Mouse (Mus musculus): ENCODE data around the gene Tmem158.
A peak's percentile ranks its signal among the peaks of the same experiment; 100 is the strongest.

The Tmem158 gene

DNA sequence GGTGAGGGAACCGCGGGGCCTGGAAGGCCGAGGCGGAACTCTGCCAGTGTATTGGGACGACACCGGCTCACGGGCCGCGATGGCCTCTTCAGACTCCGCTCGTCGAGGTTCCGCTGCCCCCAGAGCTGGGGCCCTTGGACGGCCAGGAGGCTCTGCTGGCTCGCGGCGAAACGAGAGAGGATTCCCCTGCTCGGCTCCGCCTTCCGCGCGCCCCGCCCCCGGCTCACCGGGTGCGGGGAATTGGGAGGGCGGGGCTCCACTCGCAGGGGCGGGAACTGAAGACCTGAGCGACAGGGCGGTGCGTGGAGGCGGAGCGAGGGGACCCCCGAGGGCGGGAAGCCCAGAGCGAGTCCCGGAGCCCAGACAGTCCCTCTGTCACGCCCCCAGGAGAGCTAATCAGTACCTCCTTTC is at the start of gene Tmem158:
Tmem158 (minus strand) TSS at position 154 of the 411 bp plus-strand sequence.
- DNase-seq: peak; percentile 84 to 90

GRCm38 (mm10) chr9:123309685-123310365 is 49.3 kb upstream of the Tmem158 start:
- DNase-seq: no peak

GRCm38 (mm10) chr9:123309073-123309472 is 48.5 kb upstream of the Tmem158 start:
- no peak for DNase-seq

- DNase-seq: no peak
Observed at GRCm38 (mm10) chr9:123304917-123305316, 44.4 kb upstream of the Tmem158 start.

- no peak for DNase-seq
Observed at GRCm38 (mm10) chr9:123303952-123304351, 43.4 kb upstream of the Tmem158 start.

DNA sequence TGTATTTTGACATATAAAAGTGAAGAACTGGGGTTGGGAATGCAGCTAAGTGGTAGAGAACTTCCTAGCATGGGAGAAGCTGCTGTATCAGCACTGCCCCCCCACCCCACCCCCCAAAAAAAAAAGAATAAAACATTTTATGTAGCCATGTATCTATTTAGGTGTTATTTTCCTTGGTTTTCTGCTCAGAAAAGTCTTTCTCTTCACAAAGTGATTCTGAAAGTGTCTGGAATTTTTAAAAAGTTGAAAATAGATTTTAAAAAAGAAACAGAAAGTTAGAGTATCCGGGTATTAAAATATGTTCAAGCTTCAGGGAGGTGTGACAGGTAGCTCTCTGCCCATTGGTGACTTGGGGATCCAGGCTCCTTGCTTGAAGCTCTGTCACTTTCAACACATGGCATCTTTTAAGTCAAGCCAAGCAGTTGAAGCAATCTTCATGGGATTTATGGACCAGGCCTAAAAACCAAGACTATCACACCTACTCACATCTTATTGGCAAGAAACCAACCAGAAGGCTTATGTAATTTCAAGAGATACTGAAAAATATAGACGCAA is 42.3 kb upstream of the Tmem158 start:
- no peak for DNase-seq

DNA sequence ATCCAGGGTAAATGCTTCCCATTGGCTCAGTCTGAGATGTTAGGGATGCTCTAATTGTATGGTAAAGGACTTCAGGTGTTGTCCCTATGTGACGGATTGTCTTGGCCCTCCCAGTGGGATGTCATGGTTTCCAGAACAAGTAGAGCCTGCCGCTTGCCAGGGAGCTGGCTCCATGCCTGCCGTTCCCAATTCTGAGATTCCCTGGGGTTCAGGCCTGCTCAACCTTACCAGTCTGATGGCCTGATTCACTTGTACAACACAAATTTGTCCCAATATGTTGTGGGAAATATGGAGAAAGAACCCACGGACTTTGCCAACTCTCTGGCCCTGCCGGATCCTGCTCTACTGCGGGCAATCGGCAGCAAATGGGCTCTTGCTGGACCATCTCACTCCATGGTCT is 37.3 kb upstream of the Tmem158 start:
- DNase-seq: peak; percentile 73 to 80

DNA sequence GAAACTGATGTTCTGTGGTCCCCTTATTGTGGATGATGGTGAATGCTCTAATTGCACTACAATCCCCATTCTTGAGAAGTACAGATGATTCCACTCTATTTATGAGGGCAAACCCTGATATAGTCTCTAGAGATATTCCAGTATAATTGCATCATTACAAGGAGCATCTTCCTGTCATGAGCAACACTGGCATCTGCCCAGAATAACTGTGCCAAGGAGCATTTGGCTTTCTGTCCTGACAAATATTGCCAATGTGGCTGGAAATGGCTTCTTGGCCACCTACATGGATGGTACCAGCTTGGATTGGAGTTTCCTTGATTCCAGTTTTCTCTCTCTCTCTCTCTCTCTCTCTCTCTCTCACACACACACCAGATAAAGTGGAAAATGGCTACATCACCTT is 35.7 kb upstream of the Tmem158 start:
- DNase-seq: peak; percentile 83 to 87

GRCm38 (mm10) chr9:123294581-123294980 is 34.0 kb upstream of the Tmem158 start:
- no peak for DNase-seq

DNA sequence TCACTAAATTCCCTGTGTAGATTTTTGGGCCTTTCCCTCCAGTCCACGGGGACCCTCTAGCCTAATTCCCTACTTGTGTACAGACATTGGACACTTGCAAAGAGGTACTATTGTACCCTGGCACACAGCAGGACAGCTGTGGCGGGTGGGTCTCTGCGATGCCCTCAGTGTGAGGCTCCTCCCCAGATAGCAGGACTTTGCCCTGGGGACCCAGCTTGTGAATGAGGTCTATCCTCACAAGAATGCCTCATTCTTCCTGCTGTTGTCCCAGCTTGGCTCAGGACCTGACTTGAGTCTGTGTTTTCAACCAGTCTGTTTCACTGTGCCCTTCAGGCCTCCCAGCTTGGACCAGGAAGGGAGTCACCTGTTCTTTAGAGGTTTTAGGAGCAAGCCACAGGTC is 27.8 kb upstream of the Tmem158 start:
- DNase-seq: no peak

GRCm38 (mm10) chr9:123285623-123286022 is 25.1 kb upstream of the Tmem158 start:
- DNase-seq: peak; percentile 35 to 57

- no peak for DNase-seq
Observed at GRCm38 (mm10) chr9:123280775-123281174, 20.2 kb upstream of the Tmem158 start.

- DNase-seq: no peak
Observed at GRCm38 (mm10) chr9:123278003-123278402, 17.4 kb upstream of the Tmem158 start.

GRCm38 (mm10) chr9:123275373-123275772 is 14.8 kb upstream of the Tmem158 start:
- no peak for DNase-seq

DNA sequence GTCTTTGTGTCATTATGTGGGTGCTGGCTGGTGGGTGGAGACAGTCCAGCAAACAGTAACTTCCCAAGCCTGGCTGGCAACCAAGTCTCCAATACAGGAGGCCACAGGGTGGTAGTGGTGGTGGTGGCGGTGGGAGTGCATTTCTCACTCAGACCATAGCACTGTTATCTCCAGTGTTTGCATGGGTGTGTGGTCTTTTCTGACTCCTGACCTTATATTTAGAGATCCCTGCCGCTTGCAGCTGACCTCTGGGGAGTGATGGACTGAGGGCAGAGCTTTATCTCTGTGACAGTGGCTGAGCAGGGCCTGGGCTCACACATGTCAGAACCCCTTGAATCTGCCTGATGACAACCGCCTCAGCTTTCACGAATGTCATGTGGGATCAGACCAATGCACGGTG is 14.1 kb upstream of the Tmem158 start:
- DNase-seq: no peak

- DNase-seq: no peak
Observed at GRCm38 (mm10) chr9:123273876-123274275, 13.3 kb upstream of the Tmem158 start.

- no peak for DNase-seq
Observed at GRCm38 (mm10) chr9:123271552-123271951, 11.0 kb upstream of the Tmem158 start.

DNA sequence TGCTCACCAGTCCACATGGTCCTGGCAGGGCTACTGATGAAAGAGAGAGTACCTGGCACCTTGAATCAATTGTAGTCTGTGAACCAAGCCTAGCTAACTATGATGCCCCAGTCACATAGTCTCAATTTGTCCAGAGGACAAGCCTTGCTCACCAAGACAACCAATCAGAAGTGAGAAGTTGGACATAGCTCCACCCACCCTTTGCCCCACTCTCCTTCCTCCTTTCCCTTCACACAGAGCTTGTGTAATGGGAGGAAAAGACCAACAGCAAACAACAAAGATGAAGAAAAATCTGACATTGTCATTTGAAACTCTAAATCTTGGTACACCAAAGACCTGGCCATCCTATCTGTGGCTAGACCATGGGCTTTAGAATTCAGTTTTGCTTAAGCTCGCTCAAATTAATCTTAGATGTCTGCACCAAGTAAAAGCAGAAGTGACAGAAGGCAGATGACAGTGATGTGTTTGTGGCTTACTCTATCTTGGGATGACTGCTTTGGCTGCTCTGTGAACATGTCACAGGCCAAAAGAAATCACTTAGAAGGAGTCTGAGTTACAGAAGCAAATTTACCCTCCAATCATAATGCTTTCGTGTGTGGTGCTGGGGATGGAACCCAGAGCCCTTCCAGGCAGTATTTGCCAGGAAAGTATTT is 9.5 kb upstream of the Tmem158 start:
- DNase-seq: no peak

- DNase-seq: peak in 1 of 2 experiments; percentile 61
Observed at GRCm38 (mm10) chr9:123259896-123260610, 511 bp downstream of the Tmem158 start.

DNA sequence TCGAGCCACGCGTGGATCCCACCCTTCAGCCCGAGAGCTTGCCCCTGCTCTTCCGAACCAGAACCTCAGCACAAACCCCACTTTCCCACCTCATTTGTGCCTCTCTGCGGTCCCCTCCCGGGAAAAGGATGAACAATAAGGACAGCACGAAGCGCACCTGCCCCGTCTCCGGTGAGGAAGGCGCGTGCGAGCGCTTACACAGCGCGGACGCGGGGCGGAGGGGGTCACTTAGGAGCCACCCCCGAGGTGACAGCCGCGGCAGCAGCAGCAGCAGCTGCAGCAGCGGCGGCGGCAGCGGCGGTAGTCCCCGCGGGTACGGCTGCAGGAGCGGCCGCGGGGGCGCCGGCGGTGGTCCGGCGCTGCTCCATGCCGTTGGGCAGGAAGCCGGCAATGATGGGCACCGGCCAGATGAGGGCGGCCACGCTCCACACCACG is 1.1 kb downstream of the Tmem158 start:
- peak; percentile 88 to 90 for DNase-seq

DNA sequence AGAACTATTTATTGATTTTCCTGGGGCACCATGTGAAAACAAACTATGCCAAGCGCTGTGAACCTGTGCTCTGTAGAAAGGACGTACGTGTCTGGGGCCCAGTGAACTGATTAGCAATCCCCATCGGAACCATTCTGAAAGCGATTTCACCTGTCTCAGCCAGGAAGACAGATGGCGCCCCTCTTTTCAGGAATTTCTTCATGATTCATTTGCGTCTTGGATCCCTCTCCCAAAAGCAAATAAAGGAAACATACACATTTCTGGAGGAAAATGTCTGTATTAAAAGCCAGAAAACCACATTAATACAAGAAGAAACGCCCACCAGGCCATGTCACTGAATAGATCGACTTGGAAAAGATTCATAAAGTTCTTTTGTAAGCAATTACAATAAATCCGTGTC is 1.8 kb downstream of the Tmem158 start:
- DNase-seq: peak; percentile 9 to 33

- DNase-seq: no peak
Observed at GRCm38 (mm10) chr9:123255736-123256135, 4.8 kb downstream of the Tmem158 start.

DNA sequence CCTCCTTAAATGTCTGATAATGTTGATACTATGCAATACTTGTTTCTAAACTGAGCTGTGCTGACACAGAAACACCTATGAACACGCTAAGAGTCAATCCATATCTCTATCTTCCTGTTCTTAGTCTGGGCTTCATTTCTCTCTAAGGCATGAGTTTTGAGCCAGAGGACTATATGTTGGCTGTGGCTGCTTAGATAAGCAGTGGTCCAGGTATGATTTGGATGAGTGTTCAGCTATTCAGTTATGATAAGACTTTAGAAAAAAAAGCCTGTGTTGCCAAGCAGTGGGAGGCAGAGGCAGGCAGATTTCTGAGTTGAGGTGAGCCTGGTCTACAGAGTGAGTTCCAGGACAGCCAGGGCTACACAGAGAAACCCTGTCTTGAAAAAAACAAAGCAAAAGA is 12.6 kb downstream of the Tmem158 start:
- DNase-seq: no peak

DNA sequence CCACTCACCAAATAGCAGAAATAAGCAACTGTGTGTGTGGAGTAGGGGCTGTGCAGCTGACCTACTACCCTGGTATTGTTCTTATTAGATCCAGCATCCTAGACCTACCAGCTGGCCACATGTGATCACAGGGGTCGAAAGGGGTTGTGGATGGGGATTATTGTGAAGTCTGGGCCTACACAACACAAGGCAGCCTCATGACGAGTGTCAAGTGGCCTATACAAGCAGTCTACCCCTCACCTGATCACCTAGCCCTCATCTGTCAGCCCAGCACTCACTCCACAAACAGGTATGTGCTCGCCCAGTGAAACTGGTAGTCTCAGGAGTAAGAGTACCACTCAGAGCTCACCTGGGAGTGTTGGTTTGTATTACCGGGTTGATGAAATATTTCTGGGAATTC is 15.4 kb downstream of the Tmem158 start:
- no peak for DNase-seq

Measured in cerebellum, postnatal 25 days (tissue).